Mouse (Mus musculus) hindbrain, embryonic 10.5 days (tissue): ENCODE results near the gene Polr2a. TPM values are rescaled to one million over a fixed set of nuclear protein-coding genes. Genes with fewer than 3 reads are reported as not detected.
A peak's percentile ranks its signal among the peaks of the same experiment; 100 is the strongest.
"Not testable (repeated sequence)": the region's sequence is repeated elsewhere in the genome, so short reads cannot be mapped to it uniquely, and the experiment has no call there.

Experiments used
- DNase-seq: peaks from one replicate; pipeline ENCODE4 v3.0.0-alpha.2; 2017; ENCODE audit warnings: low spot score
- H3K27ac ChIP-seq: fragments of 300-500 bp; sonication (generic); 2 replicates; pipeline ENCODE4 v1.5.1; 2016; ENCODE audit warnings: mild to moderate bottlenecking, moderate library complexity
- H3K27me3 ChIP-seq: fragments of 300-500 bp; sonication (generic); 2 replicates; pipeline ENCODE4 v1.6.1; 2016; ENCODE audit warnings: mild to moderate bottlenecking; ENCODE audit not compliant: poor library complexity, insufficient read depth, severe bottlenecking
- H3K36me3 ChIP-seq: fragments of 300-500 bp; sonication (generic); 2 replicates; pipeline ENCODE4 v1.6.1; 2016; ENCODE audit warnings: mild to moderate bottlenecking, moderate library complexity
- H3K4me1 ChIP-seq: fragments of 300-500 bp; sonication (generic); replicated peaks from 2 replicates; pipeline ENCODE4 v1.6.1; 2016; ENCODE audit warnings: mild to moderate bottlenecking
- H3K4me3 ChIP-seq: fragments of 300-500 bp; sonication (generic); 2 replicates; pipeline ENCODE4 v1.5.1; 2016; ENCODE audit warnings: mild to moderate bottlenecking, moderate library complexity
- H3K9me3 ChIP-seq: fragments of 300-500 bp; sonication (generic); 2 replicates; pipeline ENCODE4 v1.6.1; 2016; ENCODE audit warnings: mild to moderate bottlenecking, moderate library complexity
- WGBS: fragments of 180-500 bp; shearing (Covaris S2); methylation state at CpG from one replicate; pipeline ENCODE4 v1.1.7; 2016; 5-methylcytosine and 5-hydroxymethylcytosine counted together
- polyA plus RNA-seq: library from polyadenylated mRNA; unstranded; fragments of >200 nt; fragmentation: Nextera tagmentation; extraction: Ambion mirVana; gene quantifications from 2 replicates; pipeline ENCODE4 v1.2.1, GENCODE M21; 2016

Gene Polr2a
- polyA plus RNA-seq, 1 experiment from 2014 or later: 37.9 TPM

- WGBS: under 1% methylated on average over 37 of the region's 37 CpGs
- H3K9me3 ChIP-seq: no peaks in the 10 kb centered on the region
- no peaks in the 10 kb centered on the region for H3K36me3 ChIP-seq
- DNase-seq: peak; percentile 93
- peak overlapping the region; percentile 97 for H3K27ac ChIP-seq
- H3K4me1 ChIP-seq: peaks cover 52% of the 10 kb centered on the region
- peak overlapping the region; percentile 66 for H3K4me3 ChIP-seq
- H3K27me3 ChIP-seq: no peaks in the 10 kb centered on the region
Observed at GRCm38 (mm10) chr11:69758971-69759721, 709 bp upstream of the Polr2a start.

GRCm38 (mm10) chr11:69758090-69758456 is 364 bp downstream of the Polr2a start:
- no peaks in the 10 kb centered on the region for H3K36me3 ChIP-seq
- H3K27ac ChIP-seq: peak overlapping the region; percentile 97
- H3K27me3 ChIP-seq: no peaks in the 10 kb centered on the region
- under 1% methylated on average over 26 of the region's 26 CpGs for WGBS
- peak; percentile 92 for DNase-seq
- H3K4me1 ChIP-seq: peaks cover 55% of the 10 kb centered on the region
- peak overlapping the region; percentile 66 for H3K4me3 ChIP-seq
- no peaks in the 10 kb centered on the region for H3K9me3 ChIP-seq

GRCm38 (mm10) chr11:69757303-69758089 is 941 bp downstream of the Polr2a start:
- peak overlapping the region; percentile 66 for H3K4me3 ChIP-seq
- no peaks in the 10 kb centered on the region for H3K36me3 ChIP-seq
- H3K27ac ChIP-seq: peak overlapping the region; percentile 97
- 47% methylated on average over 9 of the region's 9 CpGs for WGBS
- H3K9me3 ChIP-seq: no peaks in the 10 kb centered on the region
- H3K4me1 ChIP-seq: peaks cover 59% of the 10 kb centered on the region
- H3K27me3 ChIP-seq: no peaks in the 10 kb centered on the region
- DNase-seq: no peak

GRCm38 (mm10) chr11:69754701-69755100 is 3.7 kb downstream of the Polr2a start:
- Histone ChIP-seq H3K27me3 (no peaks in the 10 kb centered on the region), H3K4me3 (no peak overlapping the region), H3K27ac (no peak overlapping the region), H3K4me1 (peaks cover 42% of the 10 kb centered on the region), H3K9me3 (no peaks in the 10 kb centered on the region), H3K36me3 (0 out of 2 replicates have a peak, but pooled peaks cover 4% of the 10 kb centered on the region)
- 64% methylated on average over 3 of the region's 3 CpGs for WGBS
- DNase-seq: no peak

GRCm38 (mm10) chr11:69754233-69754632 is 4.2 kb downstream of the Polr2a start:
- no peak overlapping the region for H3K27ac ChIP-seq
- 0 out of 2 replicates have a peak, but pooled peaks cover 4% of the 10 kb centered on the region for H3K36me3 ChIP-seq
- DNase-seq: no peak
- H3K9me3 ChIP-seq: no peaks in the 10 kb centered on the region
- no peaks in the 10 kb centered on the region for H3K27me3 ChIP-seq
- peaks cover 38% of the 10 kb centered on the region for H3K4me1 ChIP-seq
- 92% methylated on average over 5 of the region's 5 CpGs for WGBS
- 0 out of 2 replicates have a peak overlapping the region, but pooled peaks have one; percentile 13 for H3K4me3 ChIP-seq

- Histone ChIP-seq H3K27ac (no peak overlapping the region), H3K4me1 (peaks cover 35% of the 10 kb centered on the region), H3K9me3 (no peaks in the 10 kb centered on the region), H3K4me3 (no peak overlapping the region), H3K36me3 (peaks cover 12% of the 10 kb centered on the region), H3K27me3 (no peaks in the 10 kb centered on the region)
- no peak for DNase-seq
Observed at GRCm38 (mm10) chr11:69752686-69753085, 5.8 kb downstream of the Polr2a start.

- H3K27me3 ChIP-seq: no peaks in the 10 kb centered on the region
- peaks cover 23% of the 10 kb centered on the region for H3K36me3 ChIP-seq
- H3K9me3 ChIP-seq: no peaks in the 10 kb centered on the region
- H3K4me3 ChIP-seq: no peak overlapping the region
- no peak overlapping the region for H3K27ac ChIP-seq
- 91% methylated on average over 3 of the region's 3 CpGs for WGBS
- H3K4me1 ChIP-seq: peaks cover 26% of the 10 kb centered on the region
- DNase-seq: no peak
Observed at GRCm38 (mm10) chr11:69751635-69752034, 6.8 kb downstream of the Polr2a start.

GRCm38 (mm10) chr11:69731408-69731807 is 27.0 kb downstream of the Polr2a start:
- not testable (repeated sequence) for H3K4me1 ChIP-seq, H3K27ac ChIP-seq, H3K4me3 ChIP-seq, H3K27me3 ChIP-seq, DNase-seq, H3K9me3 ChIP-seq
- peaks cover 32% of the 10 kb centered on the region for H3K36me3 ChIP-seq
- 82% methylated on average over 2 of the region's 3 CpGs for WGBS

- no peaks in the 10 kb centered on the region for H3K27me3 ChIP-seq
- H3K36me3 ChIP-seq: peaks cover 9% of the 10 kb centered on the region
- no peaks in the 10 kb centered on the region for H3K4me1 ChIP-seq
- H3K27ac ChIP-seq: no peak overlapping the region
- no peak overlapping the region for H3K4me3 ChIP-seq
- no peaks in the 10 kb centered on the region for H3K9me3 ChIP-seq
- WGBS: 14% methylated on average over 3 of the region's 3 CpGs
- peak; percentile 57 for DNase-seq
Observed at GRCm38 (mm10) chr11:69729063-69729462, 29.4 kb downstream of the Polr2a start.

GRCm38 (mm10) chr11:69725951-69726350 is 32.5 kb downstream of the Polr2a start:
- WGBS: 38% methylated on average over 5 of the region's 5 CpGs
- no peaks in the 10 kb centered on the region for H3K36me3 ChIP-seq

GRCm38 (mm10) chr11:69723074-69723473 is 35.4 kb downstream of the Polr2a start:
- Histone ChIP-seq H3K36me3 (no peaks in the 10 kb centered on the region), H3K4me1 (peaks cover 9% of the 10 kb centered on the region), H3K27ac (no peak overlapping the region), H3K4me3 (no peak overlapping the region), H3K27me3 (no peaks in the 10 kb centered on the region), H3K9me3 (no peaks in the 10 kb centered on the region)
- no peak for DNase-seq
- WGBS: 48% methylated on average over 2 of the region's 2 CpGs

More at GRCm38 (mm10) chr11:69725951-69726350, 32.5 kb downstream of the Polr2a start:
- Histone ChIP-seq H3K9me3 (no peaks in the 10 kb centered on the region), H3K27ac (no peak overlapping the region), H3K27me3 (no peaks in the 10 kb centered on the region), H3K4me1 (no peaks in the 10 kb centered on the region), H3K4me3 (no peak overlapping the region)
- DNase-seq: no peak

- Histone ChIP-seq H3K36me3 (no peaks in the 10 kb centered on the region), H3K4me3 (no peak overlapping the region), H3K9me3 (no peaks in the 10 kb centered on the region), H3K27me3 (no peaks in the 10 kb centered on the region), H3K4me1 (peaks cover 14% of the 10 kb centered on the region), H3K27ac (no peak overlapping the region)
- no peak for DNase-seq
- 81% methylated on average over 6 of the region's 6 CpGs for WGBS
Observed at GRCm38 (mm10) chr11:69720852-69721251, 37.6 kb downstream of the Polr2a start.

GRCm38 (mm10) chr11:69719423-69719822 is 39.0 kb downstream of the Polr2a start:
- WGBS: 72% methylated on average over 6 of the region's 6 CpGs
- H3K4me1 ChIP-seq: peaks cover 19% of the 10 kb centered on the region
- no peak for DNase-seq
- no peaks in the 10 kb centered on the region for H3K27me3 ChIP-seq
- no peaks in the 10 kb centered on the region for H3K9me3 ChIP-seq
- no peaks in the 10 kb centered on the region for H3K36me3 ChIP-seq
- H3K27ac ChIP-seq: no peak overlapping the region
- no peak overlapping the region for H3K4me3 ChIP-seq
